In genomic region chr2:71542227-71542815, GRCm38 (mm10) we compare ENCODE assay signal across 12 mouse cellular contexts. TPM values are rescaled to one million over a fixed set of nuclear protein-coding genes. Genes with fewer than 3 reads are reported as not detected.
DNase-seq lines count a peak whose midpoint lies in the region; ATAC-seq and TF ChIP-seq lines count a peak whose summit lies in the region.
"Had no signal": no experiment of that assay in that cellular context is flagged by ENCODE, and none has a peak within 500 bp of the region (broad histone marks: within the 10 kb centered on the region; RNA-seq: fewer than 3 reads in every experiment).

No protein-coding gene starts in this region.

- no peak; the same call in 1 of the 2 replicates for TF ChIP-seq POLR2A in embryonic fibroblast, embryonic 13.5 days (IDR thresholded peaks at IDR 0.05; ENCODE audit: low read depth, low read length)

- peak; percentile 58 for DNase-seq in hindbrain, embryonic 11.5 days (ENCODE audit: low spot score)
- no peak for DNase-seq in hindbrain, postnatal 0 days (ENCODE audit: low spot score)
- no peak for DNase-seq in G1E (ENCODE audit: low spot score)
- no peak for DNase-seq in left cerebral cortex, adult 18-20 months (ENCODE audit: low spot score in 2 of 2)
- DNase-seq: kidney, adult 8-10 months had no signal

- H3K9me3 ChIP-seq in hindbrain, embryonic 11.5 days (ENCODE audit: control insufficient read depth, low read length), result no peaks in the 10 kb centered on the region
- H3K9me3 ChIP-seq in hindbrain, postnatal 0 days (ENCODE audit: low read length), result no peaks in the 10 kb centered on the region
- peaks cover 22% of the 10 kb centered on the region for H3K9me3 ChIP-seq in G1E (replicated peaks)
- no peaks in the 10 kb centered on the region for H3K9me3 ChIP-seq in midbrain, embryonic 12.5 days

- H3K36me3 ChIP-seq in hindbrain, embryonic 11.5 days (ENCODE audit: control insufficient read depth, insufficient read depth, low read length), result no peaks in the 10 kb centered on the region
- H3K36me3 ChIP-seq in hindbrain, postnatal 0 days (ENCODE audit: insufficient read depth, low read length), result no peaks in the 10 kb centered on the region
- H3K36me3 ChIP-seq in G1E (replicated peaks), result no peaks in the 10 kb centered on the region
- H3K36me3 ChIP-seq in midbrain, embryonic 12.5 days, result no peaks in the 10 kb centered on the region

- peaks cover 12% of the 10 kb centered on the region for H3K4me1 ChIP-seq in hindbrain, embryonic 11.5 days (replicated peaks; ENCODE audit: control insufficient read depth, insufficient read depth, low read length)
- peaks cover 8% of the 10 kb centered on the region; the same call in 1 of the 2 replicates for H3K4me1 ChIP-seq in hindbrain, postnatal 0 days (ENCODE audit: insufficient read depth, low read length)
- peaks cover 57% of the 10 kb centered on the region for H3K4me1 ChIP-seq in G1E (ENCODE audit: insufficient read depth, low read depth, low read length)
- H3K4me1 ChIP-seq in embryonic fibroblast, embryonic 13.5 days (ENCODE audit: control insufficient read depth, insufficient read depth, low read length), result no peaks in the 10 kb centered on the region; the same call in 1 of the 2 replicates
- peaks cover 55% of the 10 kb centered on the region for H3K4me1 ChIP-seq in midbrain, embryonic 12.5 days

- no peak overlapping the region for H3K4me2 ChIP-seq in hindbrain, embryonic 11.5 days (replicated peaks; ENCODE audit: low read depth, low read length)
- H3K4me2 ChIP-seq in hindbrain, postnatal 0 days (ENCODE audit: low read depth, low read length), result no peak overlapping the region
- peak overlapping the region; percentile 32 for H3K4me2 ChIP-seq in midbrain, embryonic 12.5 days (replicated peaks)

- no peak overlapping the region for H3K9ac ChIP-seq in hindbrain, embryonic 11.5 days (ENCODE audit: low read depth, low read length)
- no peak overlapping the region for H3K9ac ChIP-seq in hindbrain, postnatal 0 days (replicated peaks; ENCODE audit: low read length)
- H3K9ac ChIP-seq in midbrain, embryonic 12.5 days (replicated peaks), result no peak overlapping the region

- H3K27ac ChIP-seq in hindbrain, embryonic 11.5 days (ENCODE audit: low read depth, low read length), result no peak overlapping the region
- H3K27ac ChIP-seq in hindbrain, postnatal 0 days, result no peak overlapping the region
- peak overlapping the region; percentile 30; the same call in 1 of the 2 replicates for H3K27ac ChIP-seq in embryonic fibroblast, embryonic 13.5 days (ENCODE audit: insufficient read depth, low read length)
- H3K27ac ChIP-seq in midbrain, embryonic 12.5 days (replicated peaks), result no peak overlapping the region

- H3K27me3 ChIP-seq in hindbrain, embryonic 11.5 days (ENCODE audit: control insufficient read depth, insufficient read depth, low read length), result peaks cover 89% of the 10 kb centered on the region
- H3K27me3 ChIP-seq in hindbrain, postnatal 0 days (ENCODE audit: insufficient read depth, low read length), result peaks cover 77% of the 10 kb centered on the region
- H3K27me3 ChIP-seq in G1E (ENCODE audit: insufficient read depth, low read length), result peaks cover 95% of the 10 kb centered on the region
- peaks cover 93% of the 10 kb centered on the region for H3K27me3 ChIP-seq in midbrain, embryonic 12.5 days

- TF ChIP-seq CTCF in hindbrain, postnatal 0 days (IDR thresholded peaks at IDR 0.05; ENCODE audit: low read depth), result no peak
- TF ChIP-seq CTCF in G1E (IDR thresholded peaks at IDR 0.05; ENCODE audit: low read depth, low read length), result no peak
- TF ChIP-seq CTCF in embryonic fibroblast, embryonic 13.5 days (IDR thresholded peaks at IDR 0.05; ENCODE audit: borderline replicate concordance, insufficient read depth, low read length), result no peak

- ATAC-seq in hindbrain, embryonic 11.5 days (ENCODE audit: low FRiP score), result no peak
- no peak for ATAC-seq in hindbrain, postnatal 0 days
- no peak for ATAC-seq in G1E (ENCODE audit: extremely low read depth, insufficient number of reproducible peaks, low FRiP score, poor library complexity, severe bottlenecking)
- ATAC-seq in midbrain, embryonic 12.5 days (ENCODE audit: low FRiP score, low read depth), result no peak
- no peak for ATAC-seq in erythroblast, adult 5-6 weeks (replicated peaks; ENCODE audit: low FRiP score, poor library complexity, severe bottlenecking)
- no peak for ATAC-seq in megakaryocyte progenitor cell, adult 5-6 weeks (replicated peaks; ENCODE audit: poor library complexity)
- ATAC-seq: activated CD4-positive, CD25-positive, alpha-beta regulatory T cell, adult 4 months had no signal

- H3K4me3 ChIP-seq in hindbrain, embryonic 11.5 days (ENCODE audit: low read depth, low read length), result no peak overlapping the region
- no peak overlapping the region for H3K4me3 ChIP-seq in hindbrain, postnatal 0 days (ENCODE audit: low read length)
- H3K4me3 ChIP-seq in G1E (ENCODE audit: low read depth, low read length), result peak overlapping the region; percentile 64; the same call in 1 of the 2 replicates
- H3K4me3 ChIP-seq in embryonic fibroblast, embryonic 13.5 days (ENCODE audit: insufficient read depth, low read length), result 0 out of 2 replicates have a peak overlapping the region, but pooled peaks have one; percentile 2
- H3K4me3 ChIP-seq in midbrain, embryonic 12.5 days, result peak overlapping the region; percentile 29; the same call in 1 of the 2 replicates

- 2% methylated on average over 11 of the region's 11 CpGs for WGBS in hindbrain, embryonic 11.5 days
- 5% methylated on average over 11 of the region's 11 CpGs for WGBS in hindbrain, postnatal 0 days
- 2% methylated on average over 11 of the region's 11 CpGs for WGBS in midbrain, embryonic 12.5 days

RNA-seq across cellular contexts. Expression of gene Dlx2, which starts 4.2 kb away (rescaled TPM):
- 1.9 and 2.2 TPM in 2 replicates for polyA plus RNA-seq in hindbrain, embryonic 11.5 days (2014; fragmentation: Nextera tagmentation; extraction: Ambion mirVana)
- total RNA-seq in hindbrain, postnatal 0 days (2014; rRNA removed), result 0.97 TPM in 1 of 2 replicates, not detected in the other
- 0.21 and 0.26 TPM in 2 replicates for polyA plus RNA-seq in hindbrain, postnatal 0 days (2015; fragmentation: Nextera tagmentation; extraction: Ambion mirVana)
- not detected in 2 replicates for total RNA-seq in G1E (2014; fragmentation: Nextera tagmentation)
- not detected in 2 replicates for total RNA-seq in G1E (2017)
- not detected in 2 replicates for polyA plus RNA-seq in G1E (2012)
- polyA plus RNA-seq in embryonic fibroblast, embryonic 13.5 days (2011; ENCODE audit: insufficient read length, low read depth, missing spikeins), result 2.4 and 3.2 TPM in 2 replicates
- 15.8 and 21.5 TPM in 2 replicates for polyA plus RNA-seq in midbrain, embryonic 12.5 days (2016; fragmentation: Nextera tagmentation; extraction: Ambion mirVana)
- 1 to 10 TPM; 4.7 to 6.7 TPM for total RNA-seq in left cerebral cortex, adult 18-20 months (2021)
- not detected in 2 replicates for total RNA-seq in erythroblast, adult 5-6 weeks (2015; ENCODE audit: low replicate concordance)
- not detected in 2 replicates for total RNA-seq in erythroblast, adult 5-6 weeks (2017; ENCODE audit: low replicate concordance)
- total RNA-seq in megakaryocyte progenitor cell, adult 5-6 weeks (2015), result not detected in 2 replicates
- not detected in 2 replicates for total RNA-seq in megakaryocyte progenitor cell, adult 5-6 weeks (2017)
- total RNA-seq: megakaryocyte-erythroid progenitor cell, adult 5-6 weeks had no signal
- polyA plus RNA-seq: activated CD4-positive, CD25-positive, alpha-beta regulatory T cell, adult 4 months had no signal

RNA-seq across cellular contexts. Expression of gene Dlx1, which starts 14.4 kb away (rescaled TPM):
- polyA plus RNA-seq in hindbrain, embryonic 11.5 days (2014; fragmentation: Nextera tagmentation; extraction: Ambion mirVana), result 1.6 and 2.1 TPM in 2 replicates
- total RNA-seq in hindbrain, postnatal 0 days (2014; rRNA removed), result 2.5 and 3.5 TPM in 2 replicates
- not detected in 2 replicates for polyA plus RNA-seq in hindbrain, postnatal 0 days (2015; fragmentation: Nextera tagmentation; extraction: Ambion mirVana)
- total RNA-seq in G1E (2014; fragmentation: Nextera tagmentation) (2.8 and 3.0 TPM in 2 replicates), G1E (2017) (0.41 and 0.98 TPM in 2 replicates)
- 2.4 and 3.4 TPM in 2 replicates for polyA plus RNA-seq in G1E (2012)
- polyA plus RNA-seq in embryonic fibroblast, embryonic 13.5 days (2011; ENCODE audit: insufficient read length, low read depth, missing spikeins), result 1.9 and 2.0 TPM in 2 replicates
- 37.2 and 59.9 TPM in 2 replicates for polyA plus RNA-seq in midbrain, embryonic 12.5 days (2016; fragmentation: Nextera tagmentation; extraction: Ambion mirVana)
- total RNA-seq in left cerebral cortex, adult 18-20 months (2021), result 10 to 100 TPM; 18.5 to 20.4 TPM
- total RNA-seq in erythroblast, adult 5-6 weeks (2015; ENCODE audit: low replicate concordance), result not detected in 2 replicates
- not detected in 2 replicates for total RNA-seq in erythroblast, adult 5-6 weeks (2017; ENCODE audit: low replicate concordance)
- not detected in 2 replicates for total RNA-seq in megakaryocyte progenitor cell, adult 5-6 weeks (2015)
- total RNA-seq in megakaryocyte progenitor cell, adult 5-6 weeks (2017), result not detected in 2 replicates
- total RNA-seq: megakaryocyte-erythroid progenitor cell, adult 5-6 weeks had no signal
- polyA plus RNA-seq: activated CD4-positive, CD25-positive, alpha-beta regulatory T cell, adult 4 months; heart, embryonic 14.5 days had no signal

Comparison
In these comparisons a context has a peak if more than half of its experiments do, and no peak if none do; other contexts are left out.
1. H3K4me3 ChIP-seq: peak in G1E (single experiment), embryonic fibroblast, embryonic 13.5 days (single experiment) and midbrain, embryonic 12.5 days (single experiment); none in hindbrain, embryonic 11.5 days (single experiment) and hindbrain, postnatal 0 days (single experiment).